Mouse (Mus musculus) 416B (cell line): Measurements from ENCODE around the gene Krt73.
A peak's percentile ranks its signal among the peaks of the same experiment; 100 is the strongest.

Experiments
- DNase-seq: peaks from one replicate; pipeline ENCODE4 v3.0.0; 2011; ENCODE audit warnings: low read depth

The Krt73 gene

GRCm38 (mm10) chr15:101802296-101802835, at the start of gene Krt73:
TSS of gene Krt73 (minus strand) at chr15:101802346.
- DNase-seq = no peak

- DNase-seq = no peak
These were observed 48.5 kb upstream of the Krt73 start, which contains the start of gene Krt1 for GRCm38 (mm10) chr15:101850694-101851093. TSS of gene Krt1 (minus strand) at chr15:101850794.

- DNase-seq = no peak
These were observed 43.8 kb upstream of the Krt73 start for GRCm38 (mm10) chr15:101845971-101846403.

GRCm38 (mm10) chr15:101843192-101843591, 41.0 kb upstream of the Krt73 start:
- no peak for DNase-seq

- peak; percentile 3 for DNase-seq
These were observed 32.7 kb upstream of the Krt73 start for GRCm38 (mm10) chr15:101834784-101835328.

- no peak for DNase-seq
These were observed 31.0 kb upstream of the Krt73 start for GRCm38 (mm10) chr15:101833131-101833530.

GRCm38 (mm10) chr15:101829441-101829840, 27.3 kb upstream of the Krt73 start:
- no peak for DNase-seq

- no peak for DNase-seq
These were observed 19.6 kb upstream of the Krt73 start for GRCm38 (mm10) chr15:101821786-101822185.

GRCm38 (mm10) chr15:101817875-101818274, 15.7 kb upstream of the Krt73 start, which contains the start of gene Krt2:
TSS of gene Krt2 (minus strand) at chr15:101818169.
- no peak for DNase-seq

- no peak for DNase-seq
These were observed 1.1 kb upstream of the Krt73 start for GRCm38 (mm10) chr15:101803052-101803822.

GRCm38 (mm10) chr15:101790867-101791266, 11.3 kb downstream of the Krt73 start:
- no peak for DNase-seq

- DNase-seq = no peak
These were observed 15.8 kb downstream of the Krt73 start, which contains the start of gene Krt72 for GRCm38 (mm10) chr15:101786360-101786759. TSS of gene Krt72 (minus strand) at chr15:101786460.

- peak; percentile 13 for DNase-seq
These were observed 28.7 kb downstream of the Krt73 start for GRCm38 (mm10) chr15:101773420-101773819.

GRCm38 (mm10) chr15:101772711-101773081, 29.4 kb downstream of the Krt73 start:
- DNase-seq = peak; percentile 73

GRCm38 (mm10) chr15:101772080-101772710, 30.0 kb downstream of the Krt73 start:
- DNase-seq = peak; percentile 34

GRCm38 (mm10) chr15:101770226-101770625, 31.9 kb downstream of the Krt73 start:
- DNase-seq = no peak
